Mouse (Mus musculus): ENCODE measurements around the gene Sept11.

DNA sequence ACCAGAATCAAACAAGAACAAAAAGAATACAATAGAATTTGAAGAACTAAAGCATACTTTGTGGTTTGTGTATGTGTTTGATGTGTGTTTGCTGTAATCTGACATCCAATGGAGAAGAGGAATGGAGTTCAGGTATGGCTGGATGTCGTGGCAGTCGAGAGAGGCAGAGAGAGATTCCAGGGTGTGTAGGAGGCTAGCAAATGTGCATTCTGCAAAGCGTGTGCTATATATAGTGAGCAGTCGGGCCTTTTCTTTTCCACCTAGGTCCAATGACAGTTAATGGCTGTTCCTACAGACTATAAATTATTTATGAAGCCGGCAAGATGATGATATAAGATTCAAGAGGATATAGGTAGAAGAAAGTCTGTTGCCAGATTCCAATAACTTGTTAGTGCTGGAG lies 20.3 kb downstream of the Sept11 start:
- TF ChIP-seq CTCF (IDR thresholded peaks at IDR 0.05; ENCODE audit: low read depth) = no peak
- no peak for TF ChIP-seq EP300 (optimal IDR thresholded peaks at IDR 0.05)

Measured in stomach, postnatal 0 days (tissue).